Mouse (Mus musculus): ENCODE results near the gene A430078G23Rik. TPM values are rescaled to one million over a fixed set of nuclear protein-coding genes. Genes with fewer than 3 reads are reported as not detected.

Gene A430078G23Rik
- total RNA-seq, 1 experiment, result 0.18 TPM

DNA sequence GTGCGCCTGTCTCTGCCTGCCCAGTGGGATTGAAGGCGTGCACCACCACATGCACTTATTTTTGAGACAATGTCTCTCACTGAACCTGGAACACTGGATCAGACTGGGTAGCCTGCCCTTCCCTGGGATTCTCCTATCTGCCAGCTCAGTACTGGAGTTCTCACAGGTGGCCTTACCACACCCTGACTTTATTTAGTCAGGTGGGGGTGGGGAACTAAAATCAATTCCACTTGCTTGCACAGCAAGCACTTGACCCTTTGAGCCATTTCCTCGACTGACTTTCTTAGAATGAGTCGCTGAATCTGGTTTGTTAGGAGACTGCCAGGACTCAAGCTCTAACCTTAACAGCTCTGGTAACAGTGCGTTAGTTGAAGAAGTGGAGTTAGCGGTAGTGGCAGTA is 500 bp upstream of the A430078G23Rik start:
- no peak for DNase-seq (ENCODE audit: low read depth, low spot score)
- TF ChIP-seq ZNF384 (IDR thresholded peaks at IDR 0.05; ENCODE audit: low read depth, low read length) (no peak), ZC3H11A (IDR thresholded peaks at IDR 0.05; ENCODE audit: borderline replicate concordance, low read depth, low read length) (no peak), CHD2 (IDR thresholded peaks at IDR 0.05; ENCODE audit: low read depth, low read length) (no peak), HCFC1 (IDR thresholded peaks at IDR 0.05; ENCODE audit: borderline replicate concordance, insufficient read depth, low read length) (no peak), MAFK (IDR thresholded peaks at IDR 0.05; ENCODE audit: insufficient read depth, low read depth, low read length) (no peak)
- no peaks in the 10 kb centered on the region for H3K9me3 ChIP-seq (ENCODE audit: control insufficient read depth, insufficient read depth, low read depth, low read length)
- H3K36me3 ChIP-seq (ENCODE audit: control insufficient read depth, insufficient read depth, low read length, poor library complexity, severe bottlenecking), result no peaks in the 10 kb centered on the region
- no peak overlapping the region for H3K4me3 ChIP-seq (ENCODE audit: insufficient read depth in 1 of 2, low read depth in 1 of 2, low read length in 2 of 2, poor library complexity in 1 of 2, severe bottlenecking in 1 of 2)
- in situ Hi-C loops (cut with MboI; ENCODE audit: low sequenced_read_pairs in 2 of 2, unreplicated experiment in 2 of 2), result no loop called here
- H3K9ac ChIP-seq (ENCODE audit: insufficient read depth, low read depth, low read length, poor library complexity, severe bottlenecking), result no peak overlapping the region
- peaks cover 7 to 14% of the 10 kb centered on the region in 2 experiments for H3K4me1 ChIP-seq (ENCODE audit: control insufficient read depth in 2 of 2, insufficient read depth in 2 of 2, low read length in 2 of 2, poor library complexity in 1 of 2)
- no peak overlapping the region for H3K27ac ChIP-seq (ENCODE audit: insufficient read depth, low read depth, low read length, poor library complexity, severe bottlenecking)

DNA sequence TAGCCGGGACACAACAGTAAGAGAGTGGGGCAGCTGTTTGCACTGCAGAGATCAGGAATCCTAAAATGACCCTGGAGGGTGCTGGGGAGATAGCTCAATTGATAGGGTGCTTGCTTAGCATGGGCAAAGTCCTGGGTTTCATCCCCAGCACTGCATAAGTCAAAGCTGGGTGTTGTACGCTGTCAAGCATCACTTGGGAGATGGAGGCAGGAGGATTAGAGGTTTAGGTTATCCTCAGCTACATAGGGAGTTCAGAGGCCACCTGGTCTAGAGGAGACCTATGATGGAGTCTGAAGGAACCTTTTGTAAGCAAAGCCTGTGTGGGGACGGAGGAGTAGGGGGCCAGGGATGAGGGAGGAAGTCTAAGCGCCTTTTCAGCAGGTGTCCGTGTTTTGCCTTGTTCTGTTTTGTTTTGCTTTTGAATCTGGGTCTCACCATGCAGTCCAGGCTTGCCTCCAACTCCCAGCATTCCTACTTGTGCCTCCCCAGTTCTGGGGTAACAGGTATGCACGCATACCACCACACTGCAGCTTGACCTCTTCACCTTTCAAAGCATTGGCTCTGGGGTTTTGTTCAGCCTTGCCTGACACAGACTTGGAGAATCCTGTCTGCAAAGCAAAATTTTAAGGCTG is 712 bp downstream of the A430078G23Rik start:
- no peak for DNase-seq (ENCODE audit: low read depth, low spot score)

DNA sequence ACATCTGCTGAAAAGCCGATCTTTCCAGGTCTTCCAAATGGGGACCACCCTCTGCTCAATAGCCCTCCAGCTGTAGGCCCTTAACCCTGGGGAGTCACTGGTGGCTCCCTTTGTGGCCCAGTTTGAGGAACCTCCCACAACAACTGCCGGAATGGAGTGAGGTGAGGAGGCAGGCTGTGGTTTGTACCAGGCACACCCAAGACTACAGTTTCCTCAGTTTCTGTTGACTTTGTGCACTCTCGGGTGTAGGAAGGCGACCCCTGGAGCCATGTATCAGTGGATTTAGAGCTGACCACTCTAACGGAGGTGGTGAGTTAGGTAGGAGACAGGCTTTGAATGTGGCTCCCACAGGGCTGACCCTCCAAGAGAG is 1.2 kb downstream of the A430078G23Rik start:
- no peak for TF ChIP-seq ZC3H11A (IDR thresholded peaks at IDR 0.05; ENCODE audit: borderline replicate concordance, low read depth, low read length)
- no peak for TF ChIP-seq ZNF384 (IDR thresholded peaks at IDR 0.05; ENCODE audit: low read depth, low read length)
- TF ChIP-seq HCFC1 (IDR thresholded peaks at IDR 0.05; ENCODE audit: borderline replicate concordance, insufficient read depth, low read length), result no peak
- TF ChIP-seq CHD2 (IDR thresholded peaks at IDR 0.05; ENCODE audit: low read depth, low read length), result no peak
- no peak for TF ChIP-seq MAFK (IDR thresholded peaks at IDR 0.05; ENCODE audit: insufficient read depth, low read depth, low read length)
- no peak for DNase-seq (ENCODE audit: low read depth, low spot score)

More for the DNA sequence above, 712 bp downstream of the A430078G23Rik start:
- in situ Hi-C loops (cut with MboI; ENCODE audit: low sequenced_read_pairs in 2 of 2, unreplicated experiment in 2 of 2), result no loop called here
- Histone ChIP-seq H3K4me1 (ENCODE audit: control insufficient read depth in 2 of 2, insufficient read depth in 2 of 2, low read length in 2 of 2, poor library complexity in 1 of 2) (peaks cover 7 to 14% of the 10 kb centered on the region in 2 experiments), H3K27ac (ENCODE audit: insufficient read depth, low read depth, low read length, poor library complexity, severe bottlenecking) (no peak overlapping the region), H3K4me3 (ENCODE audit: insufficient read depth in 1 of 2, low read depth in 1 of 2, low read length in 2 of 2, poor library complexity in 1 of 2, severe bottlenecking in 1 of 2) (0 out of 4 replicates have a peak overlapping the region, but pooled peaks of 1 of the 2 experiments have one; percentile 8), H3K36me3 (ENCODE audit: control insufficient read depth, insufficient read depth, low read length, poor library complexity, severe bottlenecking) (no peaks in the 10 kb centered on the region), H3K9ac (ENCODE audit: insufficient read depth, low read depth, low read length, poor library complexity, severe bottlenecking) (no peak overlapping the region), H3K9me3 (ENCODE audit: control insufficient read depth, insufficient read depth, low read depth, low read length) (no peaks in the 10 kb centered on the region)
- TF ChIP-seq MAFK (IDR thresholded peaks at IDR 0.05; ENCODE audit: insufficient read depth, low read depth, low read length) (no peak), ZNF384 (IDR thresholded peaks at IDR 0.05; ENCODE audit: low read depth, low read length) (no peak), CHD2 (IDR thresholded peaks at IDR 0.05; ENCODE audit: low read depth, low read length) (no peak), HCFC1 (IDR thresholded peaks at IDR 0.05; ENCODE audit: borderline replicate concordance, insufficient read depth, low read length) (no peak), ZC3H11A (IDR thresholded peaks at IDR 0.05; ENCODE audit: borderline replicate concordance, low read depth, low read length) (no peak)

DNA sequence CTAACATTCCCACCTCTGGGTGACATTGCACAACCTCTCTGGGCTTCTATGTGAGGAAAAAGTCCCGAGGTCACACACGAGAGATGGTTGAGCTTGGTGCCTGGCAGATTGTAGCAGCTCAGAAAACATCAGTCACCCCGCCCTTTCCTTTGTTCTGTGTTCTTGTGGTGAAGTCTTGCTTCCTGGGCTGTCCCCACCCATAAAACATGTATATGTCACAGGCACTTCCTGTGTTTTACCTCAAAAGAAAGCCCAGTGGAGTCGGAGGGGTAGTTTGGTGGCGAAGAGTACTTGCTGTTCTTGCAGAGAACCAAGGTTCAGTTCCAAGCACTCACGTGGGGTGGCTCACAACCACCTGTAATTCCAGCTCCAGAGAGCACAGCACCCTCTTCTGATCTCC is 2.4 kb downstream of the A430078G23Rik start:
- Histone ChIP-seq H3K27ac (ENCODE audit: insufficient read depth, low read depth, low read length, poor library complexity, severe bottlenecking) (no peak overlapping the region), H3K4me1 (ENCODE audit: control insufficient read depth in 2 of 2, insufficient read depth in 2 of 2, low read length in 2 of 2, poor library complexity in 1 of 2) (peaks cover 7 to 14% of the 10 kb centered on the region in 2 experiments), H3K4me3 (ENCODE audit: insufficient read depth in 1 of 2, low read depth in 1 of 2, low read length in 2 of 2, poor library complexity in 1 of 2, severe bottlenecking in 1 of 2) (no peak overlapping the region), H3K36me3 (ENCODE audit: control insufficient read depth, insufficient read depth, low read length, poor library complexity, severe bottlenecking) (no peaks in the 10 kb centered on the region), H3K9me3 (ENCODE audit: control insufficient read depth, insufficient read depth, low read depth, low read length) (no peaks in the 10 kb centered on the region), H3K9ac (ENCODE audit: insufficient read depth, low read depth, low read length, poor library complexity, severe bottlenecking) (no peak overlapping the region)
- TF ChIP-seq HCFC1 (IDR thresholded peaks at IDR 0.05; ENCODE audit: borderline replicate concordance, insufficient read depth, low read length) (no peak), CHD2 (IDR thresholded peaks at IDR 0.05; ENCODE audit: low read depth, low read length) (no peak), ZNF384 (IDR thresholded peaks at IDR 0.05; ENCODE audit: low read depth, low read length) (no peak), MAFK (IDR thresholded peaks at IDR 0.05; ENCODE audit: insufficient read depth, low read depth, low read length) (no peak), ZC3H11A (IDR thresholded peaks at IDR 0.05; ENCODE audit: borderline replicate concordance, low read depth, low read length) (no peak)
- in situ Hi-C loops (cut with MboI; ENCODE audit: low sequenced_read_pairs in 2 of 2, unreplicated experiment in 2 of 2), result no loop called here
- DNase-seq (ENCODE audit: low read depth, low spot score), result peak; percentile 29

More for the DNA sequence above, 1.2 kb downstream of the A430078G23Rik start:
- H3K27ac ChIP-seq (ENCODE audit: insufficient read depth, low read depth, low read length, poor library complexity, severe bottlenecking), result no peak overlapping the region
- H3K9me3 ChIP-seq (ENCODE audit: control insufficient read depth, insufficient read depth, low read depth, low read length), result no peaks in the 10 kb centered on the region
- in situ Hi-C loops (cut with MboI; ENCODE audit: low sequenced_read_pairs in 2 of 2, unreplicated experiment in 2 of 2), result no loop called here
- no peak overlapping the region for H3K9ac ChIP-seq (ENCODE audit: insufficient read depth, low read depth, low read length, poor library complexity, severe bottlenecking)
- no peak overlapping the region for H3K4me3 ChIP-seq (ENCODE audit: insufficient read depth in 1 of 2, low read depth in 1 of 2, low read length in 2 of 2, poor library complexity in 1 of 2, severe bottlenecking in 1 of 2)
- H3K36me3 ChIP-seq (ENCODE audit: control insufficient read depth, insufficient read depth, low read length, poor library complexity, severe bottlenecking), result no peaks in the 10 kb centered on the region
- H3K4me1 ChIP-seq (ENCODE audit: control insufficient read depth in 2 of 2, insufficient read depth in 2 of 2, low read length in 2 of 2, poor library complexity in 1 of 2), result peaks cover 7 to 14% of the 10 kb centered on the region in 2 experiments

All from ES-E14 (cell line).